Mouse (Mus musculus) stomach, embryonic 15.5 days (tissue): ENCODE results near the gene Man1c1. TPM values are rescaled to one million over a fixed set of nuclear protein-coding genes. Genes with fewer than 3 reads are reported as not detected.

Source experiments
- ATAC-seq: fragments of 200-750 bp; cut with Nextera tagmentation; 2 replicates; pipeline ENCODE4 v1.8.0; 2017; ENCODE audit warnings: low read depth, moderate number of reproducible peaks, moderate TSS enrichment; ENCODE audit not compliant: insufficient read depth, low FRiP score
- H3K27ac ChIP-seq: fragments of 300-500 bp; sonication (generic); 2 replicates; pipeline ENCODE4 v1.5.1; 2015; ENCODE audit warnings: mild to moderate bottlenecking, inconsistent platforms
- H3K27me3 ChIP-seq: fragments of 300-500 bp; sonication (generic); replicated peaks from 2 replicates; pipeline ENCODE4 v1.6.1; 2015; ENCODE audit warnings: inconsistent platforms
- H3K36me3 ChIP-seq: fragments of 300-500 bp; sonication (generic); 2 replicates; pipeline ENCODE4 v1.6.1; 2015; ENCODE audit warnings: inconsistent platforms
- H3K4me1 ChIP-seq: fragments of 300-500 bp; sonication (generic); 2 replicates; pipeline ENCODE4 v1.6.1; 2015; ENCODE audit warnings: inconsistent platforms
- H3K4me2 ChIP-seq: fragments of 300-500 bp; sonication (generic); 2 replicates; pipeline ENCODE4 v1.6.1; 2015; ENCODE audit warnings: mild to moderate bottlenecking, inconsistent platforms
- H3K4me3 ChIP-seq: fragments of 300-500 bp; sonication (generic); replicated peaks from 2 replicates; pipeline ENCODE4 v1.5.1; 2015; ENCODE audit warnings: inconsistent platforms
- H3K9ac ChIP-seq: fragments of 300-500 bp; sonication (generic); 2 replicates; pipeline ENCODE4 v1.6.1; 2015; ENCODE audit warnings: inconsistent platforms
- H3K9me3 ChIP-seq: fragments of 300-500 bp; sonication (generic); 2 replicates; pipeline ENCODE4 v1.6.1; 2016; ENCODE audit warnings: inconsistent platforms
- WGBS: fragments of 180-500 bp; shearing (Covaris S2); methylation state at CpG from one replicate; pipeline ENCODE4 v1.1.7; 2015; 5-methylcytosine and 5-hydroxymethylcytosine counted together
- polyA plus RNA-seq: library from polyadenylated mRNA; unstranded; fragments of >200 nt; fragmentation: Nextera tagmentation; extraction: Ambion mirVana; gene quantifications from 2 replicates; pipeline ENCODE4 v1.2.1, GENCODE M21; 2015

Man1c1 gene
- polyA plus RNA-seq, 1 experiment from 2014 or later, result 2.5 TPM

DNA sequence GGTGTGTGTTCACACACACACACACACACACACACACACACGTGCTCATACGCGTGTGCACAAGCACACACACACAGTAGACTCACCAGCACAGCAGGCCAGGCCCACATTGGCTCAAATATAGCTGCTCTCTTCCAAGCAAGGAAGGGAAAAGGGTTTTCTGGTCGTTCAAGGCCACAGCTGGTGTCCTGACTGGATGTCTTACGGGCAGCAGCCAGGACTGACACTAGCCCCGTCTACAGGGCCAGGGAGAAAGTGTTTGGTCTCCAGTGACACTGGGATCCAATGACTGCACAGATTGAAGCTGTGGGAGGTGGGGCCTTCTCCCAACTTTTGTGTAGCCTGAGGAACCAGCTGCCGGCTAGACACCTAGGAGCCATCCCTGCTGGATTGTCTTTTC is 52.7 kb downstream of the Man1c1 start:
- no peak for ATAC-seq
- Histone ChIP-seq H3K4me1 (peaks cover 2% of the 10 kb centered on the region; the same call in 1 of the 2 replicates), H3K9ac (no peak overlapping the region), H3K4me3 (no peak overlapping the region), H3K4me2 (no peak overlapping the region), H3K27me3 (no peaks in the 10 kb centered on the region), H3K9me3 (no peaks in the 10 kb centered on the region), H3K27ac (no peak overlapping the region), H3K36me3 (no peaks in the 10 kb centered on the region)
- whole genome bisulfite sequencing, result 62% methylated on average over 7 of the region's 7 CpGs

DNA sequence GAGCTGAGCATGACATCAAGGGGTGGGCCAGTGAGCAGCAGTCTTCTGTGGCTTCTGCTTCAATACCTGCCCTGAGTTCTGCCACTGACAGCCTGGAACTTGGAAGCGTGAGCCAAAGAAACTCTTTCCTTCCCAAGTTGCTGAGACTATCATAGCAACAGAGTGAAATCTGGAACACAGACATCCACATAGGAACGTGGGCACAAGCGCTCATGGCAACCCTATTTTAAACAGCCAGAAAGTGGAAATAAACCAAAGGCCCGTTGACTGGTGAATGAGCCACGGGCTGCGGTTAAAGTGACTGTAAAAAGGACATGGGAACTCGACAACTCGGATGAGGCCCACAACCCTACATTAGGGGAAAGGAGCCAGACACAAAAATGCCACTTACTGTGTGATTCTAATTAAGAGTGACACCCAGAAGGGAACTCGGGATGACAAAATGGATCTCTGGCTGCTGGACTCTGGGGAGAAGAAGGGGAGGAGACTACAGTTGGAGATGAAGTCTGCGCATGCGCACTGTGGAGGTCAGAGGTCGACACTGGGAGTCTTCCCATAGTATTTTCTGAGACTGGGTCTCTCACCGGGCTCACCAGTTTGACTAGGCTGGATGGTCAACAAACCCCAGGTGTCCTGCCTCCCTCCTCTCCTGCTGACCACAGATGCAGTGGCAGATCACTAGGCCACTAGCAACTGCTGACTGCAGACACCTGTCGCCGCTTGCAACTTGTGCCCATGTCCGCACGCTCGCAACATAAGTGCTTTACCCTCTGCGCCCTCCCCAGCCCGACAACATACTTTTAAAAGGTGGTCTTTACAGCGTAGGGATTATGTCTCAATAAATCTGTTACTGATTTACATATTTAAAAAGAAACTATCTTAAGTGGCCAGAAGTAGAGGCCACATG is 58.8 kb downstream of the Man1c1 start:
- no peak overlapping the region for H3K27ac ChIP-seq
- ATAC-seq, result no peak
- no peak overlapping the region for H3K4me3 ChIP-seq
- H3K4me2 ChIP-seq, result no peak overlapping the region
- no peak overlapping the region for H3K9ac ChIP-seq
- H3K4me1 ChIP-seq, result peaks cover 2% of the 10 kb centered on the region; the same call in 1 of the 2 replicates
- 85% methylated on average over 21 of the region's 21 CpGs for WGBS
- no peaks in the 10 kb centered on the region for H3K27me3 ChIP-seq
- no peaks in the 10 kb centered on the region for H3K9me3 ChIP-seq
- H3K36me3 ChIP-seq, result no peaks in the 10 kb centered on the region

DNA sequence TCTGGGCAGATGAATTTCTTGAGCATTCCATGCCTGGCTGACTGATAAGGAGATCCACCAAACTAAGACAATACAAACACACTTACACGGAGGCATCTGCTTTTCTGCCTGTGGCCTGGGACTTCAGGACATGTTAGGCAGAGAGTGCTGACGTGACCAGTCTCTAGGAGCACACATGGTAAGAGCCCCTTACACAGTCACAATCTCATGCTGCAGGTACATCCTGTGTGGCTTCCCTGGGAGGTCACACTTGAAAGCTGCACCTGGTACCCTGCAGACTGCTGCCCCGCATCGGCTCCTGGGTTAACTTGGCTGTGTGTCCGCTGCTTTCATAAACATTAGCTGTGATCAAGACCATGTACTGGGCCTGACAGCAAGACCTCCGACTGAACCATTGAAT is 59.7 kb downstream of the Man1c1 start:
- Histone ChIP-seq H3K9ac (no peak overlapping the region), H3K36me3 (no peaks in the 10 kb centered on the region), H3K4me2 (no peak overlapping the region), H3K9me3 (no peaks in the 10 kb centered on the region), H3K27me3 (no peaks in the 10 kb centered on the region), H3K27ac (no peak overlapping the region), H3K4me1 (peaks cover 2% of the 10 kb centered on the region; the same call in 1 of the 2 replicates), H3K4me3 (no peak overlapping the region)
- 87% methylated on average over 6 of the region's 6 CpGs for WGBS
- ATAC-seq, result no peak

- ATAC-seq, result 0 out of 2 replicates have a peak, but pooled peaks have one; percentile 20
- H3K9ac ChIP-seq, result no peak overlapping the region
Measured at GRCm38 (mm10) chr4:134641711-134642516, 62.2 kb downstream of the Man1c1 start.

GRCm38 (mm10) chr4:134639325-134639724 is 64.8 kb downstream of the Man1c1 start:
- WGBS, result 73% methylated on average over 7 of the region's 7 CpGs
- no peaks in the 10 kb centered on the region for H3K9me3 ChIP-seq
- no peak overlapping the region for H3K9ac ChIP-seq
- no peaks in the 10 kb centered on the region for H3K27me3 ChIP-seq
- H3K4me2 ChIP-seq, result no peak overlapping the region
- ATAC-seq, result no peak
- H3K27ac ChIP-seq, result no peak overlapping the region
- 0 out of 2 replicates have a peak, but pooled peaks cover 4% of the 10 kb centered on the region for H3K4me1 ChIP-seq
- no peak overlapping the region for H3K4me3 ChIP-seq
- H3K36me3 ChIP-seq, result no peaks in the 10 kb centered on the region

More at GRCm38 (mm10) chr4:134641711-134642516, 62.2 kb downstream of the Man1c1 start:
- Histone ChIP-seq H3K4me2 (no peak overlapping the region), H3K36me3 (no peaks in the 10 kb centered on the region), H3K4me1 (0 out of 2 replicates have a peak, but pooled peaks cover 1% of the 10 kb centered on the region), H3K27me3 (no peaks in the 10 kb centered on the region), H3K4me3 (no peak overlapping the region), H3K9me3 (no peaks in the 10 kb centered on the region), H3K27ac (no peak overlapping the region)
- 73% methylated on average over 30 of the region's 30 CpGs for WGBS

DNA sequence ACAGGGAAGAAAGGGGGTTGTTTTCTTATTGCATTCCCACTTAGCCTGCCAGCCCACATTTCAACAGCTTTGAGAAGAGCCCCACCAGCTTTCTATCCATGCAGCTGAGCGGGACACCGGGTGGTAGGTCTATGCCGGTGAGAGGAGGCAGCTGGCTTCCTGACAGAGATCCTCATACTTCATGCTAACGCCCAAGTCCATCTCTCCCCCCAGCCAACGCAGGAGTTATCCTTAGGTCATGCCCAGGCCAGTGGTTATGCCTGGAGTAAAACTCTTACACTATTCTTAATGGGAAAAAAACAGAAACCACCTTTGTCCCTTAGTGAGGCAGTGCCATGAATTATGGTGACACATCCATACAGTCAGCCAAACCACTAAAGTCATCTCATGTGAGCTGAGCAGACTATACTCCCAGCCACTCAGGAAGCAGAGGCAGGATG is 66.0 kb downstream of the Man1c1 start:
- Histone ChIP-seq H3K9ac (no peak overlapping the region), H3K27ac (no peak overlapping the region), H3K4me1 (0 out of 2 replicates have a peak, but pooled peaks cover 4% of the 10 kb centered on the region), H3K36me3 (no peaks in the 10 kb centered on the region), H3K27me3 (no peaks in the 10 kb centered on the region), H3K4me3 (no peak overlapping the region), H3K4me2 (no peak overlapping the region), H3K9me3 (no peaks in the 10 kb centered on the region)
- ATAC-seq, result no peak
- WGBS, result 46% methylated on average over 5 of the region's 5 CpGs

- Histone ChIP-seq H3K9ac (no peak overlapping the region), H3K9me3 (no peaks in the 10 kb centered on the region), H3K4me3 (no peak overlapping the region), H3K4me1 (peaks cover 6% of the 10 kb centered on the region; the same call in 1 of the 2 replicates), H3K36me3 (no peaks in the 10 kb centered on the region), H3K4me2 (no peak overlapping the region), H3K27ac (no peak overlapping the region), H3K27me3 (no peaks in the 10 kb centered on the region)
- ATAC-seq, result no peak
- 66% methylated on average over 8 of the region's 8 CpGs for WGBS
Measured at GRCm38 (mm10) chr4:134636406-134636805, 67.7 kb downstream of the Man1c1 start.

DNA sequence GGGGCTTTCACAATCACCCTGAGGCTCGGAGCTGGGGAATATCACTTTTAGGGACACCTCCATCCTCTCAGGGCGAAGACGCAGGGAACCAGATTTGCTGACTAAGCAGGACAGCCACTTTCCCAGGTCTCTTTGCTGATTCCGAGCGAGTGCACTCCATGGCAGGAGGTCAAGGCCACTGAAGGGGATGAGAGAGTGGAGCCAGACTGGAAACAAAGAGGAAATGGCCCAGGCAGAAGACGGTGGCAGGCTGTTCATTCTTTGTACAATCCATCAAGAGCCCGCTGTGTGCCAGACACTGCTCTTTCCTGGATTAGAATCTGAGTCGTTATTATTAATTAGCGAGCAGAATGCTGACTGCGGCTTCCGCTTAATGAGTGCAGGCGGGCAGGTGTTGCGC is 70.1 kb downstream of the Man1c1 start:
- Histone ChIP-seq H3K27me3 (no peaks in the 10 kb centered on the region), H3K4me3 (no peak overlapping the region), H3K4me2 (no peak overlapping the region), H3K36me3 (no peaks in the 10 kb centered on the region), H3K9me3 (no peaks in the 10 kb centered on the region), H3K9ac (no peak overlapping the region), H3K4me1 (peaks cover 6% of the 10 kb centered on the region; the same call in 1 of the 2 replicates), H3K27ac (no peak overlapping the region)
- 70% methylated on average over 13 of the region's 13 CpGs for WGBS
- no peak for ATAC-seq

- H3K27ac ChIP-seq, result peak overlapping the region; percentile 42
- H3K4me3 ChIP-seq, result no peak overlapping the region
- H3K27me3 ChIP-seq, result no peaks in the 10 kb centered on the region
- no peak for ATAC-seq
- H3K9me3 ChIP-seq, result no peaks in the 10 kb centered on the region
- 38% methylated on average over 13 of the region's 13 CpGs for WGBS
- H3K36me3 ChIP-seq, result no peaks in the 10 kb centered on the region
- H3K4me1 ChIP-seq, result peaks cover 6% of the 10 kb centered on the region; the same call in 1 of the 2 replicates
- H3K4me2 ChIP-seq, result no peak overlapping the region
- H3K9ac ChIP-seq, result no peak overlapping the region
Measured at GRCm38 (mm10) chr4:134632131-134632711, 71.9 kb downstream of the Man1c1 start.

GRCm38 (mm10) chr4:134631471-134632130 is 72.5 kb downstream of the Man1c1 start:
- Histone ChIP-seq H3K27ac (peak overlapping the region; percentile 42), H3K9ac (no peak overlapping the region), H3K4me3 (no peak overlapping the region), H3K27me3 (no peaks in the 10 kb centered on the region), H3K9me3 (no peaks in the 10 kb centered on the region), H3K4me1 (peaks cover 3% of the 10 kb centered on the region; the same call in 1 of the 2 replicates), H3K4me2 (no peak overlapping the region), H3K36me3 (no peaks in the 10 kb centered on the region)
- ATAC-seq, result no peak
- WGBS, result 76% methylated on average over 14 of the region's 14 CpGs
